19 mouse cellular contexts compared by ENCODE assay signal in the genomic region with DNA sequence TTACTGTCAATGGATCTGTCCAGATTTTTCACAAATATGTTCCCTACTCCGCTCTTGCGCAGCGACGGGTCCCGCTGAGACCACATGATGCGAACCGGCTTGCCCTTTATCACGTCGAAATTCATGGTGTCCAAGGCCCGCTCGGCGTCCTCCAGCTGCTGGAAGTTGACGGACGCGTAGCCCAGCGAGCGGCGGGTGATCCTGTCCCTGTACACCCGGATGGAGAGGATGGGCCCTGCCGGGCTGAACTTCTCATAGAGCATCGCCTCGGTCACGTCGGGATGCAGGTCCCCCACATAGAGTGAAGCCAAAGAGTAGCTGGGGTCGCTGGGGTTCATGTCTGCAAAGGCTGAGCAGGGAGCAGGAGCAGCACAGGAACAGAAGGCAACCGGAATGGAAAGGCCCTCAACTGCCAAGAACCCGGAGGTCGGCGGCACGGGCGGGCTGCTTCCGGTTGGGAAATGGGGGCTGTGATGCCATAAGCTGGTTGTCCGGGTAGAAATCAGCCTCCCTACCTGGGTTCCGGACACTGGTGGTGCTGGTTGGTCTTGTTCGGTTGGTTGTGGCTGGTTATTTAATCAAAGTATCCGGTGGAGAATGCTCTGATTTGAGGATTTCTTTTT. TPM values are rescaled to one million over a fixed set of nuclear protein-coding genes. Genes with fewer than 3 reads are reported as not detected.
"Had no signal": no experiment of that assay in that cellular context is flagged by ENCODE, and none has a peak within 500 bp of the region (broad histone marks: within the 10 kb centered on the region; RNA-seq: fewer than 3 reads in every experiment).

A gene (minus strand): TSS at position 435 of the 623 bp plus-strand sequence.

- H3K4me3 ChIP-seq: left cerebral cortex, adult 2 months; limb, embryonic 10.5 days; liver, embryonic 15.5 days; midbrain, embryonic 13.5 days; stomach, embryonic 15.5 days had no signal

- H3K9me3 ChIP-seq: limb, embryonic 10.5 days; liver, embryonic 15.5 days; stomach, embryonic 15.5 days had no signal

- H3K4me1 ChIP-seq: limb, embryonic 10.5 days; liver, embryonic 15.5 days; midbrain, embryonic 13.5 days; stomach, embryonic 15.5 days had no signal

- DNase-seq: kidney, adult 8-10 months; lung, adult 2 months; lung, postnatal 36 days; thymus, adult 18-20 months; thymus, postnatal 14 days had no signal

- H3K36me3 ChIP-seq: limb, embryonic 10.5 days; liver, embryonic 15.5 days; midbrain, embryonic 13.5 days; stomach, embryonic 15.5 days had no signal

- H3K27me3 ChIP-seq: liver, embryonic 15.5 days; midbrain, embryonic 13.5 days; stomach, embryonic 15.5 days had no signal

RNA-seq across cellular contexts. Expression of the gene that starts here (rescaled TPM):
- total RNA-seq: layer of hippocampus, postnatal 25 days; left cerebral cortex, adult 2 months; left cerebral cortex, postnatal 14 days; megakaryocyte progenitor cell, adult 5-6 weeks; midbrain, postnatal 0 days had no signal
- polyA plus RNA-seq: kidney, embryonic 16.5 days; limb, embryonic 10.5 days; limb, embryonic 14.5 days; liver, embryonic 11.5 days; liver, embryonic 15.5 days; lung, adult 2 months; lung, postnatal 0 days; midbrain, embryonic 13.5 days; midbrain, postnatal 0 days; neural tube, embryonic 14.5 days; stomach, embryonic 15.5 days had no signal
